Mouse (Mus musculus) thymus, adult 2 months (tissue): Measurements from ENCODE around the gene 1110008L16Rik. TPM values are rescaled to one million over a fixed set of nuclear protein-coding genes. Genes with fewer than 3 reads are reported as not detected.
"Not testable (repeated sequence)": the region's sequence is repeated elsewhere in the genome, so short reads cannot be mapped to it uniquely, and the experiment has no call there.

ENCODE experiments used
- DNase-seq: peaks from one replicate; pipeline ENCODE4 v3.0.0; 2021
- H3K27ac ChIP-seq: fragments of 200-500 bp; 2 replicates; pipeline ENCODE4 v1.5.1; 2012; ENCODE audit warnings: low read length, control low read depth; ENCODE audit not compliant: control insufficient read depth, insufficient read depth
- H3K27me3 ChIP-seq: fragments of 200-500 bp; 2 replicates; pipeline ENCODE4 v1.6.1; 2012; ENCODE audit warnings: mild to moderate bottlenecking, low read length, moderate library complexity, mixed read lengths; ENCODE audit not compliant: control insufficient read depth, insufficient read depth
- H3K36me3 ChIP-seq: fragments of 200-500 bp; 2 replicates; pipeline ENCODE4 v1.6.1; 2012; ENCODE audit warnings: mild to moderate bottlenecking, low read length, moderate library complexity; ENCODE audit not compliant: control insufficient read depth, insufficient read depth
- H3K4me1 ChIP-seq: fragments of 200-500 bp; replicated peaks from 2 replicates; pipeline ENCODE4 v1.6.1; 2012; ENCODE audit warnings: low read length; ENCODE audit not compliant: control insufficient read depth, insufficient read depth
- H3K4me3 ChIP-seq: fragments of 200-500 bp; 2 replicates; pipeline ENCODE4 v1.5.1; 2012; ENCODE audit warnings: mild to moderate bottlenecking, low read length, control low read depth, moderate library complexity; ENCODE audit not compliant: control insufficient read depth, insufficient read depth
- CTCF ChIP-seq: fragments of 200-500 bp; IDR thresholded peaks from 2 replicates; pipeline ENCODE4 v1.5.1; 2012; ENCODE audit warnings: mild to moderate bottlenecking, control low read depth, low read length, moderate library complexity, borderline replicate concordance; ENCODE audit not compliant: control insufficient read depth, poor library complexity, insufficient read depth; ENCODE audit errors: extremely low read depth
- POLR2A ChIP-seq: fragments of 200-500 bp; IDR thresholded peaks from 2 replicates; pipeline ENCODE4 v1.6.1; 2012; ENCODE audit warnings: mild to moderate bottlenecking, low read length, control low read depth, moderate library complexity; ENCODE audit not compliant: control insufficient read depth, poor library complexity, insufficient read depth; ENCODE audit errors: extremely low read depth
- WGBS: fragments of 180-500 bp; shearing (Covaris S2); methylation state at CpG from one replicate; pipeline ENCODE4 v1.1.7; 2018; 5-methylcytosine and 5-hydroxymethylcytosine counted together
- polyA plus RNA-seq: library from polyadenylated mRNA; depleted of rRNA; stranded (reverse); fragments of >200 nt; gene quantifications from 2 replicates; pipeline ENCODE4 v1.2.3, GENCODE M21; 2012; rRNA removed

The 1110008L16Rik gene
- 6.1 and 6.7 TPM in 2 replicates for polyA plus RNA-seq

DNA sequence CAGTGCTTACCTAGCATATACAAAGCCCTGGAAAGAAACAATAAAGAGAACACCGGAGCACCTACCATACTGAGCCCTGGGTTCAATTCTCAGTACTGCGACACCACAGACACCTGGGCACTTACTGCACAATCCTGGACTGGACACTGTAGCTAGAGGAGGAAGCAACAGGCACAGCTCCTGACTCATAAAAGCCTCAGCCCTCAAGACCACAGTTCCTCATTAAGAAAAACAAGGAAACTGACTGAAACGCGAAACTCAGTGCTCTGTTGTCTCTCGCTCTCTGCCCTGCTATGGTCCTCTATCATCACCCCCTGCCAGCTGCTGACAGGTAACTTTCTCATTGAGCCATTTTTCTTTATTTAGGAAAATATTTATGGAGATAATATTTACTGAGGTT is at the start of gene 1110008L16Rik:
Gene 1110008L16Rik (plus strand): TSS at position 242 of the 400 bp plus-strand sequence.
- WGBS: 76% methylated on average over 5 of the region's 5 CpGs
- peaks cover 31% of the 10 kb centered on the region for H3K36me3 ChIP-seq
- no peaks in the 10 kb centered on the region for H3K27me3 ChIP-seq
- no peak within 1 kb of the TSS for H3K4me3 ChIP-seq
- H3K27ac ChIP-seq: no peak within 1 kb of the TSS
- H3K4me1 ChIP-seq: peaks cover 12% of the 10 kb centered on the region
- DNase-seq: no peak
- TF ChIP-seq CTCF (no peak), POLR2A (no peak)

DNA sequence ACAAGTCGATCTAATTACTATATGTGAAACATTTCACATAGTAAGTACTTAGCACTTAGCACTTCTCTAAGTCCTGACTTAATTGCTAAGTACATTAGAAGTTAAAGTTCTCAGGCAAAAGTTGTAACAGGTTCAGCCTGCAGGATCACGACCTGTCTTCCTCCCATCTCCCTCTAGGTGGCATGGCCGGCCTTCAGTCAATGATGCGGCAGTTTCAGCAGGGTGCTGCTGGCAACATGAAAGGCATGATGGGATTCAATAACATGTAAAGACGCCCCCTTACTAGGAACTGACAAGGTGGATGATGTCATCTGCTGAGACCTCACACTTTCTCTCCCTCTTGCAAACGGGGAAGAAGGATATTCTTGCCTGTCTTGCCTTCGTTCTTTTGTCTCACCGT is 37.4 kb upstream of the 1110008L16Rik start:
- H3K36me3 ChIP-seq, DNase-seq, H3K4me3 ChIP-seq, H3K4me1 ChIP-seq, H3K27ac ChIP-seq, H3K27me3 ChIP-seq: not testable (repeated sequence)
- WGBS: no CpG with 5 or more reads among the region's 8 CpGs

DNA sequence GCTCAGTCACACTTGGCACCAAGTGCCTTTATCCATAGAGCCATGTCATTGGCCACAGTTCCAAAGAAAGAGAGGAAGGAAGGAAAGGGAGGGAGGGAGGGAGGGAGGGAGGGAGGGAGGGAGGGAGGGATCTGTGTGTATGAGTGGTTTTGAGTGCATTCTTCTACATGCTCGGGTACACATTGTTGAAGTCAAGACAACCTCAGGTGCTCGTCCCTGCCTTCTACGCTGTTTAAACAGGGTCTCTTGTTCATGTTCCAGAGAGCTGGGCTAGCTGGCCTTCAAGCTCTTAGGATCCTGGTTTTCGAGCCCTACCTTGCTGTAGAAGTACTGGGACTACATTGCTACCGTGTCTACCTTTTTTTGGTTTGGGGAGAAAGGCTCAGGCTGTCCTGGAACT is 36.0 kb upstream of the 1110008L16Rik start:
- H3K4me3 ChIP-seq, H3K36me3 ChIP-seq, H3K27me3 ChIP-seq, H3K4me1 ChIP-seq, H3K27ac ChIP-seq, DNase-seq: not testable (repeated sequence)
- no CpG with 5 or more reads among the region's 5 CpGs for WGBS

DNA sequence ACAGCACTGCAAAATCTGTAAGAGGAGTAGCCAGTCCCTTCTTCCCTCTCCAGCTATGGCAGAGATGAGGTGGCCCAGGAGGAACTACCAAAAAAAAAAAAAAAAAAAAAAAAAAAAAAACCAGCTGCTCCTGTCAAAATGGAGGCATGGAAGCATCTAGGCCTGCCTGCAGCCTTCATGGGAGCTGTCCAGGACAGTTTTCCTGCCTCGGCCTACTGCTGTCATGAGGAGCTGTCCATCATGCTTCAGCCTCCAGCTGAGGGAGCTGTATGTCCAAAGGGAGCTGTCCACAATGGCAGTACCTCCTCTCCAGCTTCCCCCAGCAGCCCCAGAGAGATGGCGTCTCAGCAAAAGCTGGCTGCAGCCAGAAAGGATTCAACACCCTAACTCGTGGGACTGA is 27.1 kb upstream of the 1110008L16Rik start:
- no peaks in the 10 kb centered on the region for H3K27me3 ChIP-seq
- no peak for DNase-seq
- 93% methylated on average over 3 of the region's 3 CpGs for WGBS
- TF ChIP-seq CTCF (no peak), POLR2A (no peak)
- no peaks in the 10 kb centered on the region for H3K36me3 ChIP-seq
- no peaks in the 10 kb centered on the region for H3K4me1 ChIP-seq
- H3K27ac ChIP-seq: no peak overlapping the region
- no peak overlapping the region for H3K4me3 ChIP-seq

DNA sequence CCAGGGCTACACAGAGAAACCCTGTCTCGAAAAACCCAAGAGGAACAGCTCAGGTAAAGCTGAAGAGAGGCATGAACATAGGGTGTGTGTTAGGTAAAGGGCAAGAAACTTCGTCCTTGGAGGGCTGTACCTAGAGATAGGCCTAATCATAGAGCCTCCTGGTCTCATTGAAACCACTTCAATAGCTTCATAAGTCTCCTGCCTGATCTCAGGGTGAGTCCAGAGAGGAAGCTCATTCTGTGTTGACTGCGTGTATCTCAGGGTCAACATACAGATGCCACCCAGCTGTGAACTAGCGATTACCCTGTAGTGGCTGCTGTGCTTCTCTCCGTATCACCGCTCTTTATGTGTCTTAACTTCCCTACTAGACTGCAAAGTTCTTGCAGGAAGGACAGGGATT is 21.8 kb upstream of the 1110008L16Rik start:
- H3K4me1 ChIP-seq, H3K27me3 ChIP-seq, H3K27ac ChIP-seq, H3K36me3 ChIP-seq, H3K4me3 ChIP-seq, DNase-seq: not testable (repeated sequence)
- WGBS: 98% methylated on average over 4 of the region's 6 CpGs

DNA sequence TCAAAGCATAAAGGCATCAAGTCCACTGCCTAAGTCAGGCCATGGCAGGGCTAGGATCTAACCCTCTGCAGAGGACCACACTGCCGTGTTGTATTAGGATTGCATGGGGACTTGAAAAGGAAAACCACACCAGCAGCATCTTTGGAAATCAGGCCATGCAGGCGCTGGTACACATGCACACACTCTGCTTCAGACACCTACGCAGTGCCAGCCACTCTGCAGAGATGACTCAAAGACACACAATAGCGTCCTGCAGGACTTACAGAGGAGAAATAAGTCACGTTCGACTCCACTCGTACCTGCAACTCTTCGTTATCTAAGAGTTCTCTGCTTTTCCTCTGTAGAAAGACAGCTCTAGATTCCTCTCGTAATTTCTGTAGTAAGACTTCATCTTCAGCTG is 1.3 kb upstream of the 1110008L16Rik start:
- H3K27me3 ChIP-seq: no peaks in the 10 kb centered on the region
- no peak overlapping the region for H3K4me3 ChIP-seq
- no peak overlapping the region for H3K27ac ChIP-seq
- no peak for DNase-seq
- H3K4me1 ChIP-seq: peaks cover 10% of the 10 kb centered on the region
- peaks cover 37% of the 10 kb centered on the region for H3K36me3 ChIP-seq
- TF ChIP-seq POLR2A: no peak
- TF ChIP-seq CTCF: no peak
- WGBS: 96% methylated on average over 9 of the region's 9 CpGs

DNA sequence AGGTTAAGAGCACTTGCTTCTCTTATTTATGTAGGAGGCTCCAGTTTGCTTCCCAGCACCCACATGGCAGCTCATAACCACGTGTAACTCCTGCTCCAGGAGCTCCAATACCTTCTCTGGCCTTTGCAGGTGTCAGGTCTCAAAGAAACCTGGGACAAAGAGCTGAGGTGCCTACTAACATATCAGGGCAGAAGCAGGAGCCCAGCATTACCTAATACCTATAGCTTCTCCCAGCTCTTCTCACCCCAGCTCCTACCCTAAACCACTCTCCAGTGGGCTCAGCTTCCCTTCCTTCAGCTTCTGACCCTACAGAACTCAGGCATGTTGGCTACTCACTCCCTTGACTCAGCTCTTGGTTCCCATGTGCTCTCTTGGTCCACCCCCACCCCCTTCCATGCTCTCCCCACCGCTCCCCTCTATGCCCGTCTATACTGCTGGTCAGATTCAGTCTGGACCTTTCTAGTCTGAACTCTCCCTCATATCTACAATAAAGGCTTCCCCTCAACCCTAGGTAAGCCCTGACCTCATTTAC is 1.5 kb downstream of the 1110008L16Rik start:
- Histone ChIP-seq H3K4me1 (peaks cover 12% of the 10 kb centered on the region), H3K27ac (no peak overlapping the region), H3K27me3 (no peaks in the 10 kb centered on the region), H3K4me3 (no peak overlapping the region), H3K36me3 (peaks cover 19% of the 10 kb centered on the region)
- 84% methylated on average over 3 of the region's 3 CpGs for WGBS
- TF ChIP-seq POLR2A (no peak), CTCF (no peak)
- no peak for DNase-seq
